Mouse (Mus musculus): ENCODE measurements around the gene Smarcc2. TPM values are rescaled to one million over a fixed set of nuclear protein-coding genes. Genes with fewer than 3 reads are reported as not detected.
A peak's percentile ranks its signal among the peaks of the same experiment; 100 is the strongest.

Gene Smarcc2
- total and polyA plus RNA-seq, 2 experiments: 13.8 to 63.1 TPM

DNA sequence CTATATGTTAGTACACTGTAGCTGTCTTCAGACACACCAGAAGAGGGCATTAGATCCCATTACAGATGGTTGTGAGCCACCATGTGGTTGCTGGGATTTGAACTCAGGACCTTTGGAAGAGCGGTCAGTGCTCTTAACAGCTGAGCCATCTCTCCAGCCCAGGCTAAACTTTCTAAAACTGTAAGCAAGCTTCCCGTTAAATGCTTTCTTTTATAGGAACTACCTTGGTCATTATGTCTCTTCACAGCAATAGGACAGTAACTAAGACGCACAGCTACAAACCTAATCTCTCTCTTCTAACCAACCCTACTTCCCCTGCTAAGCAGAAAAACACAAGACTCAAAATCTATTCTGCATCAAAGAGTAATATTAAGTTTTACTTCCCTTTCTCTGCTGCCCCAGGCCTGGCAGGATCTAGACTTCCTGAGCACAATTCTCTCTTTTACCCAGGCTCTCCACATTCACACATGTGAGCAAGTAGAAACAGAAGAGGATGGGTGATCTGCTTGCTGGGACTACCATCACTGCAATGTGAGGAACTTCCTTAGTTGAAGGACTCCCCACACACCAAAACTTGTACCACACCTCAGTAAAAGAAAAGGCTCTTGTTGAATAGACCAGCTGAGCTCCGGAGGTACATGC lies 76.7 kb downstream of the Smarcc2 start:
- H3K4me1 ChIP-seq (ENCODE audit: control insufficient read depth, insufficient read depth, low read length): no peaks in the 10 kb centered on the region
- H3K27ac ChIP-seq (replicated peaks; ENCODE audit: insufficient read depth, low read depth, low read length): no peak overlapping the region
- H3K79me2 ChIP-seq (ENCODE audit: control insufficient read depth, insufficient read depth, low read length): no peaks in the 10 kb centered on the region
- no peak overlapping the region for H3K9ac ChIP-seq (ENCODE audit: low read depth, low read length)
- WGBS: 79% methylated on average over 4 of the region's 4 CpGs
- no peak for TF ChIP-seq CTCF (IDR thresholded peaks at IDR 0.05; ENCODE audit: low read depth, low read length)
- TF ChIP-seq POLR2A (IDR thresholded peaks at IDR 0.05; ENCODE audit: extremely low read depth, insufficient read depth, low read length): no peak
- no peak for DNase-seq (ENCODE audit: extremely low read depth, low read depth, low spot score)
- H3K4me3 ChIP-seq (ENCODE audit: insufficient read depth, low read depth, low read length): no peak overlapping the region
- no peaks in the 10 kb centered on the region for H3K36me3 ChIP-seq (ENCODE audit: control insufficient read depth, insufficient read depth, low read length)
- no peaks in the 10 kb centered on the region for H3K27me3 ChIP-seq (ENCODE audit: control insufficient read depth, insufficient read depth, low read length)

DNA sequence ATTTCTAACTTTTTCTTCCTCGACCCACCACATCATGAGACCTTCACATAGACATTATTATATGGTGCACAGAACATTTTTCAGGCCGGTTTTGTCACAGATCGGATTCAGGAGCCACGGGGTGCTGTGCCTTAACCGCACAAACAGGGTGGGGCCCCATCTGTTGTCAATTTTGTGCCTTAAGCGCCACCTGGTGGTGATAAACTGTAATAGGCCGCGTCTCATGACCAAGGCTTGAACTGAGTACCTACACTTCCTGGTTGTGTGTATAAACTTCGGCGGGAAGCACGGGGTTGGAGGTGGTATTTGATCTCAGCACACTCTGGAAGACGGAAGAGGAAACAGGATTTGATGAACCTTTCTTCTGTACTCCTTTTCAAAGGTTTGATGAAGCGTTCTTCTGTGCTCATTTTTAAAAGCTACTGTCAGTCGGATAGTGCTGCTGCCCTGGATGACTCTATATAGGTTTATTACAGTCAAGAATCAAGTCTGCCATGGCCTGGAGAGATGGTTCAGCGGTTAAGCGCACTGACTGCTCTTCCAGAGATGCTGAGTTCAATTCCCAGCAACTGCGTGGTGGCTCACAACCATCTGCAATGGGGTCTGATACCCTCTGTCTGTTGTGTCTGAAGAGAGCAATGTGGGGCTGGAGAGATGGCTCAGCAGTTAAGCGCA lies 77.4 kb downstream of the Smarcc2 start:
- Histone ChIP-seq H3K27ac (replicated peaks; ENCODE audit: insufficient read depth, low read depth, low read length) (no peak overlapping the region), H3K4me1 (ENCODE audit: control insufficient read depth, insufficient read depth, low read length) (no peaks in the 10 kb centered on the region), H3K36me3 (ENCODE audit: control insufficient read depth, insufficient read depth, low read length) (no peaks in the 10 kb centered on the region), H3K79me2 (ENCODE audit: control insufficient read depth, insufficient read depth, low read length) (no peaks in the 10 kb centered on the region), H3K27me3 (ENCODE audit: control insufficient read depth, insufficient read depth, low read length) (no peaks in the 10 kb centered on the region), H3K4me3 (ENCODE audit: insufficient read depth, low read depth, low read length) (no peak overlapping the region), H3K9ac (ENCODE audit: low read depth, low read length) (no peak overlapping the region)
- DNase-seq (ENCODE audit: extremely low read depth, low read depth, low spot score): peak; percentile 69
- WGBS: 15% methylated on average over 18 of the region's 18 CpGs
- peak; percentile 70 for TF ChIP-seq CTCF (IDR thresholded peaks at IDR 0.05; ENCODE audit: low read depth, low read length)
- TF ChIP-seq POLR2A (IDR thresholded peaks at IDR 0.05; ENCODE audit: extremely low read depth, insufficient read depth, low read length): no peak

DNA sequence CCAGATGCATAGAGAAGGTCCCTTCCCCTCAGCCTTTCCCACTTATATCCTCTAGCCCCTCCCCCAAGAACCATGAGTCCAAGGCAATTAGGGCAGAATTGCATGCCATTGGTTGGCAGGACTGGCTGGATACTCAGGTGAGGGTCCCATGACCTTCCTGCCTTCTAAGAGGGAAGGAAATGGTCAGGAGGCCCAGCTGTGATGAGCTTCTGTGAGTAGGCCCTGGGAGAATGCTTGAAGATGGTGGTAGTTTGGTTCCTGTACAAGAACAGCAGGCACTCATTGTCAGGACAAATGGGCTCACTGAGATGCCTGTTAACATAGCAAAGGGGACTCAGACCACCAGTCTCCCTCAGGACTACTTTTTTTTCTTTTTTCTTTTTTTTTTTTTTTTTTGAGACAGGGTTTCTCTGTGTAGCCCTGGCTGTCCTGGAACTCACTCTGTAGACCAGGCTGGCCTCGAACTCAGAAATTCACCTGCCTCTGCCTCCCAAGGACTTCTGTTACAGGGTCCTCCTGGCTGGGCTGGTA lies 79.4 kb downstream of the Smarcc2 start:
- H3K4me3 ChIP-seq (ENCODE audit: insufficient read depth, low read depth, low read length): no peak overlapping the region
- no peaks in the 10 kb centered on the region for H3K79me2 ChIP-seq (ENCODE audit: control insufficient read depth, insufficient read depth, low read length)
- no peak for DNase-seq (ENCODE audit: extremely low read depth, low read depth, low spot score)
- no peaks in the 10 kb centered on the region for H3K27me3 ChIP-seq (ENCODE audit: control insufficient read depth, insufficient read depth, low read length)
- peaks cover 2% of the 10 kb centered on the region for H3K36me3 ChIP-seq (ENCODE audit: control insufficient read depth, insufficient read depth, low read length)
- no peak overlapping the region for H3K9ac ChIP-seq (ENCODE audit: low read depth, low read length)
- TF ChIP-seq POLR2A (IDR thresholded peaks at IDR 0.05; ENCODE audit: extremely low read depth, insufficient read depth, low read length) (no peak), CTCF (IDR thresholded peaks at IDR 0.05; ENCODE audit: low read depth, low read length) (no peak)
- no peak overlapping the region for H3K27ac ChIP-seq (replicated peaks; ENCODE audit: insufficient read depth, low read depth, low read length)
- 100% methylated on average over 1 of the region's 1 CpGs for WGBS
- no peaks in the 10 kb centered on the region for H3K4me1 ChIP-seq (ENCODE audit: control insufficient read depth, insufficient read depth, low read length)

Other genes starting within 250 kb of the Smarcc2 start
- gene Spryd4, start 247.4 kb upstream of the Smarcc2 start, total RNA-seq (2014; rRNA removed): 20.8 and 21.1 TPM in 2 replicates
- gene Spryd4, start 247.4 kb upstream of the Smarcc2 start, polyA plus RNA-seq (2012; rRNA removed): 30.2 and 33.1 TPM in 2 replicates
- gene Mip, start 233.4 kb upstream of the Smarcc2 start, total RNA-seq (2014; rRNA removed): not detected in 2 replicates
- not detected in 2 replicates for gene Mip, start 233.4 kb upstream of the Smarcc2 start, polyA plus RNA-seq (2012; rRNA removed)
- 1.6 and 1.7 TPM in 2 replicates for gene Timeless, start 227.2 kb upstream of the Smarcc2 start, total RNA-seq (2014; rRNA removed)
- gene Timeless, start 227.2 kb upstream of the Smarcc2 start, polyA plus RNA-seq (2012; rRNA removed): 0.75 and 1.1 TPM in 2 replicates
- gene Apon, start 205.2 kb upstream of the Smarcc2 start, total RNA-seq (2014; rRNA removed): 201 and 227 TPM in 2 replicates
- gene Apon, start 205.2 kb upstream of the Smarcc2 start, polyA plus RNA-seq (2012; rRNA removed): 446 and 456 TPM in 2 replicates
- gene Apof, start 190.6 kb upstream of the Smarcc2 start, total RNA-seq (2014; rRNA removed): 1,199 and 1,422 TPM in 2 replicates
- gene Apof, start 190.6 kb upstream of the Smarcc2 start, polyA plus RNA-seq (2012; rRNA removed): 2,021 and 2,079 TPM in 2 replicates
- gene Stat2, start 188.7 kb upstream of the Smarcc2 start, total RNA-seq (2014; rRNA removed): 17.0 and 17.6 TPM in 2 replicates
- 26.3 and 46.6 TPM in 2 replicates for gene Stat2, start 188.7 kb upstream of the Smarcc2 start, polyA plus RNA-seq (2012; rRNA removed)
- not detected in 2 replicates for gene Il23a, start 160.5 kb upstream of the Smarcc2 start, total RNA-seq (2014; rRNA removed)
- gene Il23a, start 160.5 kb upstream of the Smarcc2 start, polyA plus RNA-seq (2012; rRNA removed): not detected in 2 replicates
- 9.1 and 11.8 TPM in 2 replicates for gene Pan2, start 155.9 kb upstream of the Smarcc2 start, total RNA-seq (2014; rRNA removed)
- 12.7 and 20.3 TPM in 2 replicates for gene Pan2, start 155.9 kb upstream of the Smarcc2 start, polyA plus RNA-seq (2012; rRNA removed)
- gene Cnpy2, start 136.8 kb upstream of the Smarcc2 start, total RNA-seq (2014; rRNA removed): 89.5 and 107 TPM in 2 replicates
- 69.0 and 72.0 TPM in 2 replicates for gene Cnpy2, start 136.8 kb upstream of the Smarcc2 start, polyA plus RNA-seq (2012; rRNA removed)
- gene Cs, start 121.5 kb upstream of the Smarcc2 start, total RNA-seq (2014; rRNA removed): 57.1 and 60.1 TPM in 2 replicates
- 99.6 and 115 TPM in 2 replicates for gene Cs, start 121.5 kb upstream of the Smarcc2 start, polyA plus RNA-seq (2012; rRNA removed)
- 19.9 and 20.7 TPM in 2 replicates for gene Coq10a, start 90.3 kb upstream of the Smarcc2 start, total RNA-seq (2014; rRNA removed)
- gene Coq10a, start 90.3 kb upstream of the Smarcc2 start, polyA plus RNA-seq (2012; rRNA removed): 57.9 and 65.7 TPM in 2 replicates
- 5.6 and 9.3 TPM in 2 replicates for gene Ankrd52, start 82.1 kb upstream of the Smarcc2 start, total RNA-seq (2014; rRNA removed)
- gene Ankrd52, start 82.1 kb upstream of the Smarcc2 start, polyA plus RNA-seq (2012; rRNA removed): 11.8 and 14.8 TPM in 2 replicates
- 2.4 and 3.2 TPM in 2 replicates for gene Slc39a5, start 58.0 kb upstream of the Smarcc2 start, total RNA-seq (2014; rRNA removed)
- gene Slc39a5, start 58.0 kb upstream of the Smarcc2 start, polyA plus RNA-seq (2012; rRNA removed): 2.0 and 8.9 TPM in 2 replicates
- gene Nabp2, start 47.8 kb upstream of the Smarcc2 start, total RNA-seq (2014; rRNA removed): 12.9 and 17.0 TPM in 2 replicates
- gene Nabp2, start 47.8 kb upstream of the Smarcc2 start, polyA plus RNA-seq (2012; rRNA removed): 22.3 and 27.9 TPM in 2 replicates
- gene Rnf41, start 47.6 kb upstream of the Smarcc2 start, total RNA-seq (2014; rRNA removed): 5.1 and 6.6 TPM in 2 replicates
- 5.9 TPM in 2 replicates for gene Rnf41, start 47.6 kb upstream of the Smarcc2 start, polyA plus RNA-seq (2012; rRNA removed)
- 477 and 556 TPM in 2 replicates for gene Myl6, start 34.9 kb downstream of the Smarcc2 start, total RNA-seq (2014; rRNA removed)
- gene Myl6, start 34.9 kb downstream of the Smarcc2 start, polyA plus RNA-seq (2012; rRNA removed): 553 and 575 TPM in 2 replicates
- 0.28 and 0.47 TPM in 2 replicates for gene Myl6b, start 39.4 kb downstream of the Smarcc2 start, total RNA-seq (2014; rRNA removed)
- 1.1 and 1.6 TPM in 2 replicates for gene Myl6b, start 39.4 kb downstream of the Smarcc2 start, polyA plus RNA-seq (2012; rRNA removed)
- gene Esyt1, start 66.6 kb downstream of the Smarcc2 start, total RNA-seq (2014; rRNA removed): 7.9 and 10.7 TPM in 2 replicates
- gene Esyt1, start 66.6 kb downstream of the Smarcc2 start, polyA plus RNA-seq (2012; rRNA removed): 9.2 and 12.8 TPM in 2 replicates
- gene Zc3h10, start 88.5 kb downstream of the Smarcc2 start, total RNA-seq (2014; rRNA removed): 3.2 and 4.4 TPM in 2 replicates
- 6.8 and 8.1 TPM in 2 replicates for gene Zc3h10, start 88.5 kb downstream of the Smarcc2 start, polyA plus RNA-seq (2012; rRNA removed)
- 921 and 1,015 TPM in 2 replicates for gene Rpl41, start 90.1 kb downstream of the Smarcc2 start, total RNA-seq (2014; rRNA removed)
- gene Rpl41, start 90.1 kb downstream of the Smarcc2 start, polyA plus RNA-seq (2012; rRNA removed): 794 TPM in 2 replicates
- 24.7 and 30.0 TPM in 2 replicates for gene Pa2g4, start 106.7 kb downstream of the Smarcc2 start, total RNA-seq (2014; rRNA removed)
- gene Pa2g4, start 106.7 kb downstream of the Smarcc2 start, polyA plus RNA-seq (2012; rRNA removed): 17.6 and 17.8 TPM in 2 replicates
- 92.9 and 115 TPM in 2 replicates for gene Erbb3, start 130.4 kb downstream of the Smarcc2 start, total RNA-seq (2014; rRNA removed)
- gene Erbb3, start 130.4 kb downstream of the Smarcc2 start, polyA plus RNA-seq (2012; rRNA removed): 37.4 and 37.9 TPM in 2 replicates
- gene Rps26, start 167.5 kb downstream of the Smarcc2 start, total RNA-seq (2014; rRNA removed): 234 and 279 TPM in 2 replicates
- 425 and 439 TPM in 2 replicates for gene Rps26, start 167.5 kb downstream of the Smarcc2 start, polyA plus RNA-seq (2012; rRNA removed)
- 0.09 and 0.13 TPM in 2 replicates for gene Ikzf4, start 186.7 kb downstream of the Smarcc2 start, total RNA-seq (2014; rRNA removed)
- 0.60 and 0.80 TPM in 2 replicates for gene Ikzf4, start 186.7 kb downstream of the Smarcc2 start, polyA plus RNA-seq (2012; rRNA removed)
- gene Suox, start 214.8 kb downstream of the Smarcc2 start, total RNA-seq (2014; rRNA removed): 135 and 145 TPM in 2 replicates
- 103 and 168 TPM in 2 replicates for gene Suox, start 214.8 kb downstream of the Smarcc2 start, polyA plus RNA-seq (2012; rRNA removed)
- 68.6 and 74.0 TPM in 2 replicates for gene Rab5b, start 237.0 kb downstream of the Smarcc2 start, total RNA-seq (2014; rRNA removed)
- gene Rab5b, start 237.0 kb downstream of the Smarcc2 start, polyA plus RNA-seq (2012; rRNA removed): 78.8 and 80.5 TPM in 2 replicates
- gene Pmel, start 244.9 kb downstream of the Smarcc2 start, total RNA-seq (2014; rRNA removed): 0.09 and 0.40 TPM in 2 replicates
- 0.72 and 0.83 TPM in 2 replicates for gene Pmel, start 244.9 kb downstream of the Smarcc2 start, polyA plus RNA-seq (2012; rRNA removed)
- gene Cdk2, start 245.8 kb downstream of the Smarcc2 start, total RNA-seq (2014; rRNA removed): 4.7 and 7.6 TPM in 2 replicates
- 7.0 and 8.3 TPM in 2 replicates for gene Cdk2, start 245.8 kb downstream of the Smarcc2 start, polyA plus RNA-seq (2012; rRNA removed)